Comparison of ENCODE assay signal across 7 mouse cellular contexts in genomic region chr11:99039782-99040181, GRCm38 (mm10). TPM values are rescaled to one million over a fixed set of nuclear protein-coding genes. Genes with fewer than 3 reads are reported as not detected.
DNase-seq lines count a peak whose midpoint lies in the region; ATAC-seq lines count a peak whose summit lies in the region.

No protein-coding gene starts in this region.

- H3K27me3 ChIP-seq in intestine, embryonic 15.5 days (replicated peaks) = no peaks in the 10 kb centered on the region
- H3K27me3 ChIP-seq in midbrain, embryonic 10.5 days (ENCODE audit: low read depth, poor library complexity, severe bottlenecking) = peaks cover 6% of the 10 kb centered on the region; the same call in 1 of the 2 replicates

- WGBS in intestine, embryonic 15.5 days = under 1% methylated on average over 15 of the region's 15 CpGs
- under 1% methylated on average over 15 of the region's 15 CpGs for WGBS in midbrain, embryonic 10.5 days

- peak overlapping the region; percentile 83 for H3K4me3 ChIP-seq in intestine, embryonic 15.5 days (replicated peaks)
- peak overlapping the region; percentile 62 for H3K4me3 ChIP-seq in midbrain, embryonic 10.5 days

- peak overlapping the region; percentile 95 for H3K4me2 ChIP-seq in intestine, embryonic 15.5 days (replicated peaks)

- ATAC-seq in intestine, embryonic 15.5 days = peak; percentile 75

- peak overlapping the region; percentile 38 for H3K9ac ChIP-seq in intestine, embryonic 15.5 days

- DNase-seq in adrenal gland, adult 18-20 months (ENCODE audit: low spot score in 2 of 2) = peak; percentile 68 to 72
- DNase-seq in embryo, embryonic 10 days (ENCODE audit: low spot score) = peak; percentile 97
- DNase-seq in gastrocnemius, postnatal 36 days = peak; percentile 64 to 76
- DNase-seq in left cerebral cortex, postnatal 36 days (ENCODE audit: low spot score in 2 of 2) = peak; percentile 64 to 75
- peak; percentile 91 for DNase-seq in midbrain, embryonic 10.5 days (ENCODE audit: low spot score)
- DNase-seq in right cerebral cortex, postnatal 36 days (ENCODE audit: low spot score in 2 of 2) = peak; percentile 54 to 56

- peaks cover 21% of the 10 kb centered on the region for H3K4me1 ChIP-seq in intestine, embryonic 15.5 days (replicated peaks)
- peaks cover 56% of the 10 kb centered on the region for H3K4me1 ChIP-seq in midbrain, embryonic 10.5 days

- H3K9me3 ChIP-seq in intestine, embryonic 15.5 days = no peaks in the 10 kb centered on the region
- no peaks in the 10 kb centered on the region for H3K9me3 ChIP-seq in midbrain, embryonic 10.5 days (replicated peaks)

- intact Hi-C loops in gastrocnemius, postnatal 36 days (cut with DNase I) = loop anchor here (1.0 to 10.0 kb wide), 5 partner anchors 27 to 115 kb away; partner anchors contain the start of gene Rara
- intact Hi-C loops in left cerebral cortex, postnatal 36 days (cut with DNase I) = loop anchor here (1.0 to 5.0 kb wide), 5 partner anchors 27 to 112 kb away; partner anchors contain the start of genes Gjd3 and Rara

- H3K36me3 ChIP-seq in intestine, embryonic 15.5 days = no peaks in the 10 kb centered on the region
- peaks cover 14% of the 10 kb centered on the region for H3K36me3 ChIP-seq in midbrain, embryonic 10.5 days

- peak overlapping the region; percentile 95 for H3K27ac ChIP-seq in intestine, embryonic 15.5 days
- peak overlapping the region; percentile 92 for H3K27ac ChIP-seq in midbrain, embryonic 10.5 days (replicated peaks)

RNA-seq across cellular contexts. Expression of gene Igfbp4, which starts 1.3 kb away (rescaled TPM):
- total RNA-seq in adrenal gland, adult 18-20 months (2021) = 100 to 1,000 TPM in 1 of 2 experiments, 10 to 100 TPM in 1; 74.6 to 150 TPM
- total RNA-seq in gastrocnemius, postnatal 36 days (2021) = 10 to 100 TPM; 32.0 to 41.9 TPM
- polyA plus RNA-seq in intestine, embryonic 15.5 days (2015; fragmentation: Nextera tagmentation; extraction: Ambion mirVana) = 426 and 441 TPM in 2 replicates
- total RNA-seq in left cerebral cortex, postnatal 36 days (2021) = 10 to 100 TPM; 72.0 to 90.9 TPM
- 290 and 322 TPM in 2 replicates for polyA plus RNA-seq in midbrain, embryonic 10.5 days (2016; fragmentation: Nextera tagmentation; extraction: Ambion mirVana)

RNA-seq across cellular contexts. Expression of gene Top2a, which starts 15.8 kb away (rescaled TPM):
- total RNA-seq in adrenal gland, adult 18-20 months (2021) = 1 to 10 TPM; 3.2 to 4.3 TPM
- 1 to 10 TPM; 2.9 to 4.5 TPM for total RNA-seq in gastrocnemius, postnatal 36 days (2021)
- polyA plus RNA-seq in intestine, embryonic 15.5 days (2015; fragmentation: Nextera tagmentation; extraction: Ambion mirVana) = 183 and 194 TPM in 2 replicates
- 1 to 10 TPM in 1 of 2 experiments, under 1 TPM in 1; 0.66 to 1.8 TPM for total RNA-seq in left cerebral cortex, postnatal 36 days (2021)
- polyA plus RNA-seq in midbrain, embryonic 10.5 days (2016; fragmentation: Nextera tagmentation; extraction: Ambion mirVana) = 357 and 364 TPM in 2 replicates

RNA-seq across cellular contexts. Expression of gene Tns4, which starts 49.3 kb away (rescaled TPM):
- under 1 TPM; 0.43 to 0.67 TPM for total RNA-seq in adrenal gland, adult 18-20 months (2021)
- total RNA-seq in gastrocnemius, postnatal 36 days (2021) = not detected
- 0.58 and 0.93 TPM in 2 replicates for polyA plus RNA-seq in intestine, embryonic 15.5 days (2015; fragmentation: Nextera tagmentation; extraction: Ambion mirVana)
- total RNA-seq in left cerebral cortex, postnatal 36 days (2021) = under 1 TPM; 0.45 to 0.54 TPM
- polyA plus RNA-seq in midbrain, embryonic 10.5 days (2016; fragmentation: Nextera tagmentation; extraction: Ambion mirVana) = 0.55 and 0.84 TPM in 2 replicates

RNA-seq across cellular contexts. Expression of gene Gjd3, which starts 57.0 kb away (rescaled TPM):
- not detected for total RNA-seq in adrenal gland, adult 18-20 months (2021)
- not detected for total RNA-seq in gastrocnemius, postnatal 36 days (2021)
- polyA plus RNA-seq in intestine, embryonic 15.5 days (2015; fragmentation: Nextera tagmentation; extraction: Ambion mirVana) = 0.20 and 0.35 TPM in 2 replicates
- 1 to 10 TPM; 2.0 TPM for total RNA-seq in left cerebral cortex, postnatal 36 days (2021)
- polyA plus RNA-seq in midbrain, embryonic 10.5 days (2016; fragmentation: Nextera tagmentation; extraction: Ambion mirVana) = 0.16 TPM in 1 of 2 replicates, not detected in the other

Comparison
In these comparisons a context has a peak if more than half of its experiments do, and no peak if none do; other contexts are left out.
1. Peak in every context shown above with its lines: DNase-seq, ATAC-seq, H3K4me3 ChIP-seq and H3K27ac ChIP-seq.